Mouse (Mus musculus) limb, embryonic 13.5 days (tissue): ENCODE results near the gene Mrpl51. TPM values are rescaled to one million over a fixed set of nuclear protein-coding genes. Genes with fewer than 3 reads are reported as not detected.
A peak's percentile ranks its signal among the peaks of the same experiment; 100 is the strongest.

ENCODE experiments used
- ATAC-seq: fragments of 200-750 bp; cut with Nextera tagmentation; 2 replicates; pipeline ENCODE4 v1.8.0; 2017; ENCODE audit warnings: low read depth, moderate number of reproducible peaks, moderate TSS enrichment; ENCODE audit not compliant: low FRiP score
- H3K27ac ChIP-seq: fragments of 300-500 bp; sonication (generic); 2 replicates; pipeline ENCODE4 v1.5.1; 2015; ENCODE audit warnings: inconsistent platforms, mild to moderate bottlenecking, moderate library complexity
- H3K27me3 ChIP-seq: fragments of 300-500 bp; sonication (generic); 2 replicates; pipeline ENCODE4 v1.6.1; 2015; ENCODE audit warnings: mild to moderate bottlenecking, inconsistent platforms
- H3K36me3 ChIP-seq: fragments of 300-500 bp; sonication (generic); 2 replicates; pipeline ENCODE4 v1.6.1; 2015; ENCODE audit warnings: inconsistent platforms, mild to moderate bottlenecking, moderate library complexity
- H3K4me1 ChIP-seq: fragments of 300-500 bp; sonication (generic); 2 replicates; pipeline ENCODE4 v1.6.1; 2015; ENCODE audit warnings: inconsistent platforms
- H3K4me2 ChIP-seq: fragments of 300-500 bp; sonication (generic); replicated peaks from 2 replicates; pipeline ENCODE4 v1.6.1; 2015; ENCODE audit warnings: inconsistent platforms, mild to moderate bottlenecking, moderate library complexity
- H3K4me3 ChIP-seq: fragments of 300-500 bp; sonication (generic); 2 replicates; pipeline ENCODE4 v1.5.1; 2015; ENCODE audit warnings: moderate library complexity, mild to moderate bottlenecking, inconsistent platforms
- H3K9ac ChIP-seq: fragments of 300-500 bp; sonication (generic); 2 replicates; pipeline ENCODE4 v1.6.1; 2015; ENCODE audit warnings: mild to moderate bottlenecking, inconsistent platforms
- H3K9me3 ChIP-seq: fragments of 300-500 bp; sonication (generic); 2 replicates; pipeline ENCODE4 v1.6.1; 2016; ENCODE audit warnings: inconsistent platforms
- WGBS: fragments of 180-500 bp; shearing (Covaris S2); methylation state at CpG from one replicate; pipeline ENCODE4 v1.1.7; 2015; 5-methylcytosine and 5-hydroxymethylcytosine counted together
- polyA plus RNA-seq: library from polyadenylated mRNA; unstranded; fragments of >200 nt; fragmentation: Nextera tagmentation; extraction: Ambion mirVana; gene quantifications from 2 replicates; pipeline ENCODE4 v1.2.1, GENCODE M21; 2015

Mrpl51 gene
- polyA plus RNA-seq, 1 experiment from 2014 or later = 213 TPM

DNA sequence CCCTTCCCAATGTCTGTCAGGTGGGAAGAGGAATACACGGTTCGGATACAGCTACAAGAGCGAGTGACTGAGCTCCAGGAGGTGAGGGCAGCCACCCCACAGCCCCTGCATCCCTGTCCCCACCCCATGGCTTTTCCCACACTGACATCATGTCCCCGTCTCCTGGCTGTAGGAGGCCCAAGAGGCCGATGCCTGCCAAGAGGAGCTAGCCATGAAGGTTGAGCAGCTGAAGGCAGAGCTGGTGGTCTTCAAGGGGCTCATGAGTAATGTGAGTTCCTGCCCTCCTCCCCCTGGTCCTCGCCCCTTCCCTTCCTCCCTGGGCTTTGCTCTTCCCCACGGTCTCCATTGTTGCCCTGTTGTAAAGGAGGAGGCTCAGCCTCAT lies 42.0 kb upstream of the Mrpl51 start:
- peaks cover 42% of the 10 kb centered on the region for H3K36me3 ChIP-seq
- WGBS = 80% methylated on average over 7 of the region's 7 CpGs
- no peak for ATAC-seq
- H3K27me3 ChIP-seq = no peaks in the 10 kb centered on the region
- H3K27ac ChIP-seq = peak overlapping the region; percentile 73; the same call in 1 of the 2 replicates
- H3K9me3 ChIP-seq = no peaks in the 10 kb centered on the region
- peak overlapping the region; percentile 40; the same call in 1 of the 2 replicates for H3K9ac ChIP-seq
- peaks cover 45% of the 10 kb centered on the region for H3K4me1 ChIP-seq
- H3K4me2 ChIP-seq = no peak overlapping the region; the same call in 1 of the 2 replicates
- H3K4me3 ChIP-seq = no peak overlapping the region

DNA sequence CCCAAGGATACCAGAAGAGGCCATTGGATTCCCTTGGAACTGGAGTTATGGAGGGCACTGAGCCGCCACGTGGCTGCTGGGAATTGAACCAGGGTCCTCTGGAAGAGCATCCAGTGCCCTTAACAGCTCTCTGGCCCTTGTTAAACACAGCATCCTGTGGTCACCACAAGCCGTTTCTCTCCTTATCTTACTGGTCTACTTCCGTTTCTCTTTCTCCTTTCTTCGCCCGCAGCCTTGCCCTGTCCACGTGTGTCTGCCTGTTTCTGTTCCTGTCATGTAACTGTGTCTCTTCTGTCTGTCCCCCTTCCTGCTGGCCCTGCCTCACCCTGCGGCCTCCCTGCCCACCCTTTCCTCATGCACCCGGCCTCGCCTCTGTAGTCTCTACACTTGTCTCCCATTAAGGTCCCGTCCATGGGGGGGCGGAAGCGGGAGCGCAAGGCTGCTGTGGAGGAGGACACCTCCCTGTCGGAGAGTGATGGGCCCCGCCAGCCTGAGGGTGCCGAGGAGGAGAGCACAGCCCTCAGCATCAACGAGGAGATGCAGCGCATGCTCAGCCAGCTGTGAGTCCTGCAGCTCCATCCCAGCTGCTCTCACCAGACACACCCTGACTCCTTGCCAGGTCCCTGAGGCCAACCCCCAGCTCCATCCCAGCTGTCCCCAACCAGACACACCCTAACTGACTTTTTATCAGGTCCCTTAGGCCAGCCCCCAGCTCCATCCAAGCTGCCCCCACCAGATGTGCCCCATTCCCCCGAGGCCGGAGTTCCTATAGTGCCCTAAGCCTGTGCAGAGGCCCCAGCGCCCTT lies 39.2 kb upstream of the Mrpl51 start:
- ATAC-seq = no peak
- 82% methylated on average over 22 of the region's 22 CpGs for WGBS
- no peak overlapping the region for H3K4me3 ChIP-seq
- H3K27me3 ChIP-seq = no peaks in the 10 kb centered on the region
- H3K4me1 ChIP-seq = peaks cover 24% of the 10 kb centered on the region
- H3K9ac ChIP-seq = peak overlapping the region; percentile 8; the same call in 1 of the 2 replicates
- H3K36me3 ChIP-seq = peaks cover 60% of the 10 kb centered on the region
- H3K27ac ChIP-seq = no peak overlapping the region; the same call in 1 of the 2 replicates
- no peak overlapping the region for H3K4me2 ChIP-seq
- H3K9me3 ChIP-seq = no peaks in the 10 kb centered on the region

DNA sequence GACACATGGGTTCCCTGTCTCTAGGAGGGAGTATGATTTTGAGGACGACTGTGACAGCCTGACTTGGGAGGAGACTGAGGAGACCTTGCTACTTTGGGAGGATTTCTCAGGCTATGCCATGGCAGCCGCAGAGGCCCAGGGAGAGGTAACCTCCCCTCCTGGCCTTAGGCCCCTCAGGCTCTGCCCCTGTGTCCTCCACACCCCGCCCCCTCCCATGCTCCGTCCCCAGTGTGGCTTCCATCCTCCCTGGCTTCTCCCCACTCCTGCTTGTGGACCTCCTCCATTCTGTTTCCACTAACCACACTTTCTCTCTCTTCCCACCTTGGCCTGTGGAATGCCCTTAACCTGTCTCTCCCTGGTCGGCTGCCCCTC lies 38.6 kb upstream of the Mrpl51 start:
- no peak overlapping the region; the same call in 1 of the 2 replicates for H3K27ac ChIP-seq
- ATAC-seq = no peak
- H3K4me3 ChIP-seq = no peak overlapping the region
- WGBS = 81% methylated on average over 5 of the region's 5 CpGs
- H3K4me2 ChIP-seq = no peak overlapping the region
- no peaks in the 10 kb centered on the region for H3K9me3 ChIP-seq
- H3K9ac ChIP-seq = peak overlapping the region; percentile 8; the same call in 1 of the 2 replicates
- H3K36me3 ChIP-seq = peaks cover 66% of the 10 kb centered on the region
- no peaks in the 10 kb centered on the region for H3K27me3 ChIP-seq
- peaks cover 18% of the 10 kb centered on the region for H3K4me1 ChIP-seq

DNA sequence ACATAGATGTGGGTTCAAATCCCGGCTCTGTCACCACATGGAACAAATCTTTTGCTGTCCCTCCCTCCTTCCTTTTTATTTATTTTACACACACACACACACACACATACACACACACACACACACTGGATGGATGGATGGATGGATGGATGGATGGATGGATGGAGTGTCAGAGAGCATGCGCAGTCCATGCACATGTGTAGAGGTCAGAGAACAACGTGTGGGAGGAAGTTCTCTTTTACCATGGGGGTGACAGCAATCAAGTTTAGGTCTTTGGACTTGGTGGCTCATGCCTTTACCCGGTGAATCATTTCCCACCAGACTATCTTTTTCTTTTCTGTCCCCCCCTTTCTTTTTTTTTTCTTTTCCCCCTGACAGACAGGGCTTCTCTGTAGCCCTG lies 37.9 kb upstream of the Mrpl51 start:
- H3K4me3 ChIP-seq = no peak overlapping the region
- H3K9ac ChIP-seq = no peak overlapping the region
- no peak overlapping the region for H3K27ac ChIP-seq
- no peaks in the 10 kb centered on the region for H3K9me3 ChIP-seq
- ATAC-seq = no peak
- no peak overlapping the region for H3K4me2 ChIP-seq
- H3K36me3 ChIP-seq = peaks cover 70% of the 10 kb centered on the region
- WGBS = 87% methylated on average over 4 of the region's 4 CpGs
- H3K4me1 ChIP-seq = peaks cover 11% of the 10 kb centered on the region
- H3K27me3 ChIP-seq = no peaks in the 10 kb centered on the region

DNA sequence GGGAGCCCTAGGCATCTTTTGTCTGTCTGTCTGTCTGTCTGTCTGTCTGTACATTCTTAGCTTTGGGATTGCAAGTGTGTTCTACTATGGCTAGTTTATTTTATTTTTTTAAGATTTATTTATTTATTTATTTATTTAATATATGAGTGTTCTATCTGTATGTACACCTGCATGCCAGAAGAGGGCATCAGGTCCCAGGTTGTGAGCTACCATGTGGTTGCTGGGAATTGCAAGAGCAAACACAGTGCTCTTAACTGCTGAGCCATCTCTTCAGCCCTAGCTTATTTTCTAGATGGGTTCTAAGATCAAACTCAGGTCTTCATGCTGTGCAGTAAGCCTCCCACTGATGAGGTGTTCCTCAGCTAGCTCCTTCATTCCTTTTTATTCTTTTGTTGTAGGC lies 37.1 kb upstream of the Mrpl51 start:
- Histone ChIP-seq H3K4me2 (no peak overlapping the region), H3K4me3 (no peak overlapping the region), H3K9ac (no peak overlapping the region), H3K27me3 (no peaks in the 10 kb centered on the region), H3K4me1 (0 out of 2 replicates have a peak, but pooled peaks cover 2% of the 10 kb centered on the region), H3K27ac (no peak overlapping the region), H3K36me3 (peaks cover 76% of the 10 kb centered on the region), H3K9me3 (no peaks in the 10 kb centered on the region)
- ATAC-seq = no peak

DNA sequence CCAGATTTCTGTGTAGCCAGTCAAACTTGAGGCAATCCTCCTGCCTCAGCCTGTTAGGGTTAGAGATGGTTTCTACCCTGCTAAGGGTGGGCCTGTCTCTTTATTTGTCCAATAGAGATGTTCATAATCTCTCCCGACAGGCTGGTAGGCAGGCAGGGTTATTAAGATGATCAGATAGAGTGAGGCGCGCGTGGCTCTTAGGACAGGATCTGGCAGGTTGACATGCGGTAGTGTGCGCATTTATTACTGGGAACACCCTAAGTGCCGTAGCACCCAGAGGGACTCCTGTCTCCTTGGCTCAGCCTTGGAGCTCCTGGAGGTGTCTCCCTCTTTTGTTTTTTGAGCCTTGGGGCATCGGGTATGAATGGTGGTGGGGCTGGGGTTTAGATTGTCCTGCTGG lies 36.3 kb upstream of the Mrpl51 start:
- no peak overlapping the region for H3K4me3 ChIP-seq
- H3K9me3 ChIP-seq = no peaks in the 10 kb centered on the region
- no peak for ATAC-seq
- 91% methylated on average over 8 of the region's 8 CpGs for WGBS
- H3K4me2 ChIP-seq = no peak overlapping the region
- no peak overlapping the region for H3K27ac ChIP-seq
- H3K27me3 ChIP-seq = no peaks in the 10 kb centered on the region
- no peak overlapping the region for H3K9ac ChIP-seq
- H3K4me1 ChIP-seq = peaks cover 7% of the 10 kb centered on the region; the same call in 1 of the 2 replicates
- peaks cover 79% of the 10 kb centered on the region for H3K36me3 ChIP-seq

DNA sequence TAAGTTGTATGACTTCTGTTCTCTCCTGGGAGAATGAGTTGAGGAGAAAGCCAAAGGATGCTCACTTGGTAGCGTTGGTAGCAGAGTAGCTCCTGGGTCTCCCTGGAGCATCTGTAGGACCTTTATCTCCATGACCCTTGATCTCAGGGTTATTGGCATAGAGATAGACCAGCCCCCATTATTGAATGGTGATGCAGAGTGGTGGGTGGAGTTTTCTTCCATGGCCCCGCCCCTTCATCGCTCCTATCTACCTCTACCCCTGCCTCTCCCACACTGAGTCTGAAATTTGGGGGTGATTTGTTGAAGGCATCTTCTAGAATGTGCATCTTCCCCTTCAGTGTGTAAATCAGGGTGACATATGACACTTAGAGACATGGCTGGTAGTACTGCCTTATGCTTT lies 35.1 kb upstream of the Mrpl51 start:
- Histone ChIP-seq H3K27me3 (no peaks in the 10 kb centered on the region), H3K4me1 (peaks cover 15% of the 10 kb centered on the region), H3K4me2 (no peak overlapping the region), H3K27ac (no peak overlapping the region), H3K36me3 (peaks cover 81% of the 10 kb centered on the region), H3K9me3 (no peaks in the 10 kb centered on the region), H3K9ac (no peak overlapping the region), H3K4me3 (no peak overlapping the region)
- 90% methylated on average over 3 of the region's 3 CpGs for WGBS
- ATAC-seq = no peak

DNA sequence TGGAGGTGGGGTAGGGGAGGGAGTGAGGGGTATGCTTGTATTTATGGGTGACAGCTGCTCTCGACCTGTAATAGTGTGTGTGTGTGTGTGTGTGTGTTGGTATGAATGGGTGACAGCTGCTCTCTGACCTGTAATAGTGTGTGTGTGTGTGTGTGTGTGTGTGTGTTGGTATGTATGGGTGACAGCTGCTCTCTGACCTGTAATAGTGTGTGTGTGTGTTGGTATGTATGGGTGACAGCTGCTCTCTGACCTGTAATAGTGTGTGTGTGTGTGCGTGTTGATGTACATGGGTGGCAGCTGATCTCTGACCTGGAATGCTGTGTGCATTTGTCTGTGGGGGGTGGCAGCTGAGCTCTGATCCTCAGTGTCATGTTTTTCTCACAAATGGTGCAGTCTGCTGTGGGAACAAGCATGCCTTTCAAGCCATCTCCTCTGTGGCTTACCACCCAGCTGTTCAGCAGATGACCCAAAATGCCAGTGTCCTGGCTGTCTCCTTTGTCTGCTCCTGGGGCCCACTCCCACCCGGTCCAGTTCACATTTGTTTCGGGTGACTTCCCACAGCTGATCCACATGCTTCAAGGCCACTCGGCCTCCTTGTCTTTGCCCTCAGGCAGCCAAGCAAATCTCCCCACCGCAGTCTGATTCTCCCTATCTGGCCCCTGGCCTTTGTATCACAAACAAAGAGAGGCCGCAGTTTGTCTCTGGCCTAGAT lies 34.5 kb upstream of the Mrpl51 start:
- WGBS = 77% methylated on average over 7 of the region's 7 CpGs
- Histone ChIP-seq H3K27ac (peak overlapping the region; percentile 22; the same call in 1 of the 2 replicates), H3K4me1 (peaks cover 18% of the 10 kb centered on the region), H3K4me3 (no peak overlapping the region), H3K27me3 (no peaks in the 10 kb centered on the region), H3K9me3 (no peaks in the 10 kb centered on the region), H3K4me2 (no peak overlapping the region), H3K9ac (no peak overlapping the region), H3K36me3 (peaks cover 79% of the 10 kb centered on the region)
- ATAC-seq = peak; percentile 45

DNA sequence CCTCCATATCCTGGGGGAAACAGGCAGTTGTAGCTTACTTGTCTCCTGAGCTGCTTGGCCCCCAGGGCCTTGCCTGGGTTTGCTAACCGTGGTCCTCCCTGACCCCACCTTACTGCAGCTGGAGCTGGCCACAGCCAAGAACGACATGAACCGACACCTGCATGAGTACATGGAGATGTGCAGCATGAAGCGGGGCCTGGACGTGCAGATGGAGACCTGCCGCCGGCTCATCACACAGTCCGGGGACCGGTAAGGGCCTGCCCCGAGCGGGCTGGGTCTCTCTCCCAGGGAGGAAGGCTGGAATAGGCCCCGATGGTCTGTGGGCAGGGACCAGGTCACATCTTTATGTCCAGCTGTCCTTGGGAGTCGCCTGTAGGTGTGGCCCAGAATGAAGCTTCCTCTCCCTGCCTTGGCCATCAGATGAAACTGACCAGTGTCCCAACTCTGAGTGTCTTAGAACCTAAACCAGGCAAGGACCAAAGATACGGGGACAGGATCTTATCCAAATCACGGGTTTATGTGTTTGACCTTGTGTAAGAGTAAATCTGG lies 32.6 kb upstream of the Mrpl51 start:
- no peaks in the 10 kb centered on the region for H3K27me3 ChIP-seq
- WGBS = 86% methylated on average over 15 of the region's 15 CpGs
- no peak for ATAC-seq
- H3K27ac ChIP-seq = no peak overlapping the region
- peak overlapping the region; percentile 14; the same call in 1 of the 2 replicates for H3K9ac ChIP-seq
- H3K36me3 ChIP-seq = peaks cover 74% of the 10 kb centered on the region
- H3K9me3 ChIP-seq = no peaks in the 10 kb centered on the region
- no peak overlapping the region for H3K4me3 ChIP-seq
- peaks cover 32% of the 10 kb centered on the region for H3K4me1 ChIP-seq
- no peak overlapping the region for H3K4me2 ChIP-seq

DNA sequence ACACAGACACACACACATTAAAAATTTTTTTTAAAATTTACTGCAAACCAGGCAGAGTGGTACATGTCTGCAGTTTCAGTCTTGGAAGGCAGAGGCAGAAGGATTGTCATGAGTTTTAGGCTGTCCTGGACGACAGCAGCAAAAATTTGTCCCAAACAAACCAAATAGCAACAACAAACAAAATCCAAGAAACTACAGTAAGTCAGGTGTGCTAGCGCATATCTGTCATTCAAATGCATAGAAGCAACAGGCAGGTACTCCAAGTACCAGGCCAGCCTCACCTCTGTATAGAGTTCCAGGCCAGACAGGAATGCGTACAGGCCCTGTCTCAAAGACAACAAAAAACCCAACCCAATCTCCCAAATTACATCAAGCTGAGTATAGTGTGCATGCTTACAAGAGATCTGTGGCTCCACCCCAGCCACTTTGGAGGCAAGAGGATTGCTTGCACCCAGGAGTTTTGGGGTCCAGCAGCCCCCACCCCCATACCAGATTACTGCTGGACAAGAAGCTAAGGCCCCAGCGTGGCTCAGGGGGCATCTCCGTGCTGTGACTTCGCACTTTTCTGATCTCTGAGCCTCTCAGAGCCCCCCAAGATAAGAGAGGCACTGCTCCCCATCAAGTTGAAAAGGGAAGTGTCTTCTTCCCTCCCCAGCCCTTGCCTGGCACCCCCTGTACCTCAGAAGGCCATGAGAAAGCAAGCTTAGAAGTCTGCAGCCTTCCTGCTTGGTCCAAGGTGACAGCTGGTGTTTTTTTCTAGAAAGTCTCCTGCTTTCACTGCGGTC lies 31.6 kb upstream of the Mrpl51 start:
- Histone ChIP-seq H3K9me3 (no peaks in the 10 kb centered on the region), H3K27me3 (no peaks in the 10 kb centered on the region), H3K36me3 (peaks cover 76% of the 10 kb centered on the region), H3K4me3 (no peak overlapping the region), H3K9ac (0 out of 2 replicates have a peak overlapping the region, but pooled peaks have one; percentile 36), H3K4me2 (no peak overlapping the region), H3K27ac (peak overlapping the region; percentile 44; the same call in 1 of the 2 replicates), H3K4me1 (peaks cover 36% of the 10 kb centered on the region)
- 77% methylated on average over 7 of the region's 7 CpGs for WGBS
- ATAC-seq = no peak

DNA sequence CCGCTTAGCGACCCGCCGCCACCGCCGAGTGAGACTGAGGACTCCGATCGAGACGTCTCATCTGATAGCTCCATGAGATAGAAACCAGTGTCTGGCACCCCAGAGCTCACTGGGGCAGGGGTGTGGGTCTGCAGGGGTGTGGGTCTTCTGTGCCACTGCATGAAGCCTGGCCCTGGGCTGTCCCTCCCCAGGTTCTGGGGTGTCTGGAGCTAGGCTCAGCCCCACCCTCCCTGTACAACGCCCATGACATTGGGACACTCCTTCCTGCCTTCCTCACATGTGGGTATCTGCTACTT lies 31.1 kb upstream of the Mrpl51 start:
- 61% methylated on average over 10 of the region's 10 CpGs for WGBS
- H3K27ac ChIP-seq = peak overlapping the region; percentile 52

More for the DNA sequence above, 31.1 kb upstream of the Mrpl51 start:
- H3K9ac ChIP-seq = 0 out of 2 replicates have a peak overlapping the region, but pooled peaks have one; percentile 36
- no peaks in the 10 kb centered on the region for H3K27me3 ChIP-seq
- H3K36me3 ChIP-seq = peaks cover 72% of the 10 kb centered on the region
- ATAC-seq = no peak
- H3K4me3 ChIP-seq = no peak overlapping the region
- no peak overlapping the region for H3K4me2 ChIP-seq
- no peaks in the 10 kb centered on the region for H3K9me3 ChIP-seq
- peaks cover 36% of the 10 kb centered on the region for H3K4me1 ChIP-seq
